Mouse (Mus musculus): ENCODE results near the gene Olfr531.

The Olfr531 gene

DNA sequence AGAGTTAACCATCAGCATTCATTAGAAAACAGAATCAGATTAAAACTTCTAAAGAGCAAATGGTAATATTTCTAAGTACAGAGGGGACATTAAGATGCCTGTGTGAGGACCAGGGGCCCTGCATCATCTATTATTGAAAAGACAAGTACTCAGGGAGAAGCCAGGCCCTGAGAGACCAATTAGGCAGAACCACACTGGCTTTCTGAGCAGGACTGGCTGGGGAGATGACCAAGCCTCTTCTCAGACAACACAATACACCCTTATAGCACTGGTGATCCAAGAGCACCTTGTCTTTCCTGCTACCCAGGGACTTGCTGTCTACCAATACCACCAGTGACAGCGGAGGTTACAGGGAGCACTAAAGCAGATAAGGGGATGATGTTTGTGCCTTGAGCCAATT lies at the start of gene Olfr531:
Olfr531 (minus strand) TSS at position 101 of the 400 bp plus-strand sequence.
- no peak for DNase-seq (ENCODE audit: low spot score in 2 of 2)

DNA sequence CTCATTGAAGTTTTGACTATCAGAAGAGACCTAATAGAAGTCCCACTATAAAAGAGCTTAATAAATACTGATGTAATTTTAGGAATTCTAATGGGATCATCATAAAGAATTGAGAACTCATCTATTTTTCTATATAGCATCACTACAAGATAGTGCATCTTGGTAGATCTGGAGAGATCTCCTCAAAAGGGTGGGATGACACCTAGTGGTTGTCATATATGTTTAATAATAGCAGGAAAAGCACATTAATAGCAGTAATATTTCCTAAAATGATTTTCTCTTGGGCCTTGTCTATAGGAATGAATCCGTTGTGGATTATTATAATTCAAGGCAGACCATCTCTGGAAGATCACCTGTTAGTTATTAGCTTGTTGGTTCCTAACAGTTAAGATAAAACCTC lies 40.4 kb upstream of the Olfr531 start:
- DNase-seq (ENCODE audit: low spot score in 2 of 2) = no peak

DNA sequence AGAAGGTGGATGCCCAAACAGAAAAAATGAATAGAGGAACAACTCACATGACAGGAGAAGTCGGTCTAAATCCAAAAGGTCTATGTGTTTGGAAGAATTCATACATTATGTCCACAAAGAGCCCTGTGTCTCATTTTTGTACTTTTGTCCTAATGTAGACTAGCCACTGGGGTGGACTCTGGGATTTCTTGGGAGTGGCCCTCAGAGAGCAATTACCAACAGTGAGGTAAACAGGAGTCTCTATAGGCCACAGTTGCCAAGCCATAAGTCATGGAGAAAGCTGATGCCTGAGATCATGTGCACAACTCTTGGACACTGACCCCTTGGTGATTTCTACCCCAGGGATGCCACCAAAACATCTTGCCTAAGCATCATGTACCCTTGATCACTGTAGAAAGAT lies 18.8 kb upstream of the Olfr531 start, which contains the start of gene Olfr532:
Olfr532 (minus strand) TSS at position 101 of the 400 bp plus-strand sequence.
- DNase-seq (ENCODE audit: low spot score in 2 of 2) = no peak

DNA sequence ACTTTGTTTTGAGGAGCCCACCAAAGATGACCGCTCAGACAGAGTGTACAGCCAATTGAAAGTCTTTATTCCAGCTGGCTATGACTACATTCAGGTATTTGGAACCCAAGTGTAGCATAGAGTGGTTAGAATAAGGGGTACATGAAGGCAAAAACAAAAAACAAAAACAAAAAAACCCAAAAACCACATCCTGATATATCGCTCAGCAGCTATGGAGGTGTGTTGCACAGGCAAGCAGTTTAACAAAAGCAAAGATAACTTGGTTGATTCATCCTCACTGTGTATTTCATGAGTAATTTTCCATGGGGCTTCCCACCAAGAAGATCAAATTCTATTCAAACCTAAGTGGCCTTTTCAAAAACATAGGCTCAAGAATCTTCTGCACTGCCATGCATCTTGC lies 25.8 kb downstream of the Olfr531 start:
- DNase-seq (ENCODE audit: low spot score in 2 of 2) = no peak

DNA sequence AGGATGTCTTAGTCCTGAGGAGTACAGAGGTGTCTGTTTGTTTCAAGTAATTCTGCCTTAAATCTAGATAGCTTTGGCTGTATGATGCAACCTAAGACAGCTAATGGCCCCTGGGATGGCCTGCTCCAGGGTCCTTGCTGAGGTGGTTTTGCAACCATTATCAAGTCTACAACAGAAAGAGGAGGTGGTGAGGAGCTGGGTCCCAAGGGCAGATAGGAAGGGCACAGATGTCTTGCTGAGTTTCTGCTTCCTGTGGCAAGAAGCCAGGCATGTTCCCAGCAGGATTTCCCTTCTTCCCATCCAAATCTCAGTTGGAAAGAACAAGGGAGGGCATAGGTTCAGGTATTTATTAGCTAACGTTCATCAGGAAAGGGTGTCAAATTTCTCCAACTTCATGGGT lies 26.5 kb downstream of the Olfr531 start, which contains the start of gene Olfr530:
Olfr530 (minus strand) TSS at position 101 of the 400 bp plus-strand sequence.
- DNase-seq (ENCODE audit: low spot score in 2 of 2) = no peak

DNA sequence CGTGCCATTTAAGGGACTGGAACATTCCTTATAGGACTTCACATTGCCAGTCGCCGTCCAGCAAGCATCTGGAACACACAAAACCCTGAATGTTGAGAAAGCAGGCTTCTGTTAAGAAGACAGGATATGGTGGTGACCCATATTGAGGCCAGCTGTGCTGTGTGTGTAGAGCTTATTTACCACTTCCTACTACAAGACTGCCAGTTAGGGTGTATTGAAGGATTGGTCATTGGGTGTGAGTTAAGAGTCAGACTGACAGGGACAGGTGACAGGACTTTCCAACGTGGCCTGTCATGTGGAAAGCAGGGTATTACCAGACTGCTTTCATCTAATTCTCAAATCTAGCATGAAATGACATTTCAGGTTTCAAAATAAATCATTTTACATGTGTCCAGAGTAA lies 28.4 kb downstream of the Olfr531 start:
- DNase-seq (ENCODE audit: low spot score in 2 of 2) = no peak

DNA sequence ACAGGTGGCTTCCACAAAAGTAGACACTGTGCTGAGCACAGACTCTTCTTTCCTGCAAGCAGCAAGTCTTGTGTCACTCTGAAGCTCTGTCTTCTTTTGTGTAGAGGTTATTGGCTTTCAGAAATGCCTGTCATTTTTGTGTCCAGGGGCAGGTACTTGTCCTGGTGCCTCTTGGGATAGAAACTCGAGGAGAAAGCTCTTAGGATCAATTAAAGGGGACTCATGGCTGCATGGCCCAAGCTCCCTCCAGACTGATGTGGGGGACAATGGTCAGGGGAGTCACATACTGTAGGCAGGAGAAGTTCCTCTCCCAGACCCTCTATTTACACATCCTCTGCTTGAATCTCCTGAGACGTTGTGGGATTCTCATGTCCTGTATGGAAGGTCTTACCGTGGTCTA lies 41.1 kb downstream of the Olfr531 start, which contains the start of gene Olfr60:
Olfr60 (minus strand) TSS at position 101 of the 400 bp plus-strand sequence.
- DNase-seq (ENCODE audit: low spot score in 2 of 2) = no peak
